Mouse (Mus musculus) bone marrow macrophage, adult 2 months (primary cell): Measurements from ENCODE around the gene Sirt2.

ENCODE experiments used
- CTCF ChIP-seq: IDR thresholded peaks from 2 replicates; pipeline ENCODE4 v1.5.1; 2012; ENCODE audit warnings: low read depth, mild to moderate bottlenecking, low read length, moderate library complexity
- POLR2A ChIP-seq: IDR thresholded peaks from 2 replicates; pipeline ENCODE4 v1.6.1; 2012; ENCODE audit warnings: mild to moderate bottlenecking, low read depth, low read length, borderline replicate concordance

GRCm38 (mm10) chr7:28823932-28824331 lies 57.4 kb downstream of the Sirt2 start:
- TF ChIP-seq POLR2A (no peak), CTCF (no peak)
